23 mouse cellular contexts compared by ENCODE assay signal in the genomic region with DNA sequence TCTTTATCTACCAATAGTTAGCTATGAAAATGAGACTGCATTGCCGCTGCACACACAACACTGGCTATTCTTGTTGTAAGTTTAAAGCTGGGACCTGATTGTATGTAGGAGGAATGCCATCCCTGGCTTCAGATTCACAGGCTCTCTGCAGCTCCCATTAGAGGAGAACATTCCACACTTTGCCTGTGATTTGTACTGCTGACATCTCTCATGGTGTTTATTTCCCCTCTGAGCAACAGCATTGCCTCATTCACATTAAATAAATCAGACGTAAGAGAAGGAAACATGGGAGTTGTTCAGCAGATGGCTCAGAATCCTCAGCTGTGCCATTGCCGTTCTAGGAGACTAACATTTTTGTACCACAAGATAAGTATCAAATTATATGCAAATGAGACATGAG.
DNase-seq lines count a peak whose midpoint lies in the region; ATAC-seq lines count a peak whose summit lies in the region.
"Had no signal": no experiment of that assay in that cellular context is flagged by ENCODE, and none has a peak within 500 bp of the region (broad histone marks: within the 10 kb centered on the region; RNA-seq: fewer than 3 reads in every experiment).

No protein-coding gene starts in this region.

- DNase-seq in forebrain, embryonic 14.5 days (ENCODE audit: low spot score): peak; percentile 10
- DNase-seq in layer of hippocampus, adult 11-12 months (ENCODE audit: low spot score): peak; percentile 17
- no peak for DNase-seq in layer of hippocampus, postnatal 25 days (ENCODE audit: extremely low spot score in 1 of 2, low spot score in 1 of 2)
- DNase-seq in brain, adult 2 months (ENCODE audit: low read depth, low spot score): peak; percentile 57
- peak; percentile 23 to 31 for DNase-seq in layer of hippocampus, adult 8-10 months (ENCODE audit: low spot score in 2 of 2)
- no peak for DNase-seq in limb, embryonic 10.5 days (ENCODE audit: low spot score)
- no peak for DNase-seq in embryo, embryonic 10 days (ENCODE audit: low spot score)
- DNase-seq: adrenal gland, postnatal 10 days; cerebellum, adult 11-12 months; cerebellum, postnatal 25 days; kidney, adult 2 months; kidney, postnatal 14 days; liver, embryonic 13.5 days; lung, embryonic 14.5 days; lung, postnatal 36 days; thymus, adult 2 months had no signal

- H3K4me2 ChIP-seq in forebrain, embryonic 14.5 days (ENCODE audit: low read length): no peak overlapping the region
- H3K4me2 ChIP-seq in forebrain, embryonic 16.5 days (ENCODE audit: low read length): no peak overlapping the region
- H3K4me2 ChIP-seq: embryonic facial prominence, embryonic 15.5 days; heart, embryonic 12.5 days; limb, embryonic 13.5 days; liver, embryonic 13.5 days; lung, embryonic 14.5 days; stomach, embryonic 15.5 days had no signal

- H3K4me1 ChIP-seq in forebrain, embryonic 14.5 days (ENCODE audit: control insufficient read depth, insufficient read depth, low read length): no peaks in the 10 kb centered on the region
- no peaks in the 10 kb centered on the region for H3K4me1 ChIP-seq in forebrain, embryonic 16.5 days (replicated peaks; ENCODE audit: control insufficient read depth, insufficient read depth, low read length)
- no peaks in the 10 kb centered on the region for H3K4me1 ChIP-seq in limb, embryonic 10.5 days
- H3K4me1 ChIP-seq: embryonic facial prominence, embryonic 15.5 days; heart, embryonic 12.5 days; hindbrain, embryonic 10.5 days; limb, embryonic 13.5 days; liver, embryonic 13.5 days; stomach, embryonic 15.5 days had no signal

- H3K27me3 ChIP-seq in forebrain, embryonic 14.5 days (replicated peaks; ENCODE audit: control insufficient read depth, insufficient read depth, low read length): no peaks in the 10 kb centered on the region
- no peaks in the 10 kb centered on the region for H3K27me3 ChIP-seq in forebrain, embryonic 16.5 days (replicated peaks; ENCODE audit: control insufficient read depth, insufficient read depth, low read length)
- H3K27me3 ChIP-seq in limb, embryonic 10.5 days (ENCODE audit: low read depth, poor library complexity, severe bottlenecking): no peaks in the 10 kb centered on the region
- H3K27me3 ChIP-seq: embryonic facial prominence, embryonic 15.5 days; heart, embryonic 12.5 days; limb, embryonic 13.5 days; liver, embryonic 13.5 days; Patski; stomach, embryonic 15.5 days had no signal

- H3K27ac ChIP-seq in forebrain, embryonic 14.5 days (ENCODE audit: low read depth, low read length): no peak overlapping the region
- H3K27ac ChIP-seq in forebrain, embryonic 16.5 days (ENCODE audit: low read length): no peak overlapping the region
- H3K27ac ChIP-seq in limb, embryonic 10.5 days: no peak overlapping the region
- H3K27ac ChIP-seq: embryonic facial prominence, embryonic 15.5 days; hindbrain, embryonic 10.5 days; limb, embryonic 13.5 days; liver, embryonic 13.5 days; stomach, embryonic 15.5 days had no signal

- H3K4me3 ChIP-seq in forebrain, embryonic 14.5 days (ENCODE audit: low read depth, low read length): no peak overlapping the region
- no peak overlapping the region for H3K4me3 ChIP-seq in forebrain, embryonic 16.5 days (replicated peaks; ENCODE audit: low read length)
- H3K4me3 ChIP-seq in limb, embryonic 10.5 days: no peak overlapping the region
- H3K4me3 ChIP-seq: embryonic facial prominence, embryonic 15.5 days; heart, embryonic 12.5 days; hindbrain, embryonic 10.5 days; limb, embryonic 13.5 days; liver, embryonic 13.5 days; stomach, embryonic 15.5 days had no signal

- H3K9ac ChIP-seq in forebrain, embryonic 14.5 days (ENCODE audit: low read length): no peak overlapping the region
- H3K9ac ChIP-seq in forebrain, embryonic 16.5 days (replicated peaks; ENCODE audit: low read depth, low read length): no peak overlapping the region
- H3K9ac ChIP-seq: embryonic facial prominence, embryonic 15.5 days; heart, embryonic 12.5 days; limb, embryonic 13.5 days; liver, embryonic 13.5 days; lung, embryonic 14.5 days; stomach, embryonic 15.5 days had no signal

- H3K9me3 ChIP-seq in forebrain, embryonic 14.5 days (replicated peaks; ENCODE audit: control insufficient read depth, low read length): no peaks in the 10 kb centered on the region
- H3K9me3 ChIP-seq in forebrain, embryonic 16.5 days (ENCODE audit: control insufficient read depth, low read length): no peaks in the 10 kb centered on the region
- H3K9me3 ChIP-seq in limb, embryonic 10.5 days (replicated peaks): no peaks in the 10 kb centered on the region
- H3K9me3 ChIP-seq: embryonic facial prominence, embryonic 15.5 days; heart, embryonic 12.5 days; hindbrain, embryonic 10.5 days; limb, embryonic 13.5 days; liver, embryonic 13.5 days; stomach, embryonic 15.5 days had no signal

- no peaks in the 10 kb centered on the region for H3K36me3 ChIP-seq in forebrain, embryonic 14.5 days (ENCODE audit: control insufficient read depth, insufficient read depth, low read length)
- no peaks in the 10 kb centered on the region for H3K36me3 ChIP-seq in forebrain, embryonic 16.5 days (ENCODE audit: control insufficient read depth, insufficient read depth)
- no peaks in the 10 kb centered on the region for H3K36me3 ChIP-seq in limb, embryonic 10.5 days
- H3K36me3 ChIP-seq: embryonic facial prominence, embryonic 15.5 days; heart, embryonic 12.5 days; hindbrain, embryonic 10.5 days; limb, embryonic 13.5 days; liver, embryonic 13.5 days; stomach, embryonic 15.5 days had no signal

- 85% methylated on average over 3 of the region's 3 CpGs for WGBS in forebrain, embryonic 14.5 days
- WGBS in forebrain, embryonic 16.5 days: 73% methylated on average over 3 of the region's 3 CpGs
- 93% methylated on average over 3 of the region's 3 CpGs for WGBS in limb, embryonic 10.5 days

- no peak for ATAC-seq in forebrain, embryonic 14.5 days
- ATAC-seq in forebrain, embryonic 16.5 days: no peak
- ATAC-seq: Patski had no signal

Comparison
In these comparisons a context has a peak if more than half of its experiments do, and no peak if none do; other contexts are left out.
1. DNase-seq: peak in forebrain, embryonic 14.5 days (single experiment), layer of hippocampus, adult 11-12 months (single experiment), brain, adult 2 months (single experiment) and layer of hippocampus, adult 8-10 months (2 of 2); none in layer of hippocampus, postnatal 25 days (0 of 2), limb, embryonic 10.5 days (single experiment) and embryo, embryonic 10 days (single experiment).